Mouse (Mus musculus) myocyte (in vitro differentiated cells): ENCODE measurements around the gene Olfr799.

ENCODE experiments used
- E2F4 ChIP-seq: IDR thresholded peaks from one replicate; pipeline ENCODE4 v1.6.1; 2011; ENCODE audit warnings: mild to moderate bottlenecking, control low read depth, moderate library complexity; ENCODE audit not compliant: insufficient read depth
- MAX ChIP-seq: IDR thresholded peaks from one replicate; pipeline ENCODE4 v1.6.1; 2011; ENCODE audit warnings: low read depth, mild to moderate bottlenecking, control low read depth
- MYOD1 ChIP-seq, 3 experiments: IDR thresholded peaks; one replicate each; pipeline ENCODE4 v1.6.1; 2011; ENCODE audit warnings: control low read depth in 2 of 3, low read depth in 2 of 3, mild to moderate bottlenecking in 2 of 3, moderate library complexity in 1 of 3; ENCODE audit not compliant: insufficient read length in 2 of 3, control insufficient read depth in 1 of 3
- POLR2A ChIP-seq: IDR thresholded peaks from one replicate; pipeline ENCODE4 v1.6.1; 2011; ENCODE audit warnings: low read depth, mild to moderate bottlenecking, control low read depth, moderate library complexity; ENCODE audit not compliant: insufficient read length
- POLR2AphosphoS2 ChIP-seq: IDR thresholded peaks from one replicate; pipeline ENCODE4 v1.6.1; 2011; ENCODE audit warnings: low read depth, control low read depth; ENCODE audit not compliant: insufficient read length
- TCF12 ChIP-seq: IDR thresholded peaks from one replicate; pipeline ENCODE4 v1.6.1; 2011; ENCODE audit warnings: mild to moderate bottlenecking, control low read depth; ENCODE audit not compliant: poor library complexity, insufficient read depth, severe bottlenecking
- TCF3 ChIP-seq: IDR thresholded peaks from one replicate; pipeline ENCODE4 v1.6.1; 2011; ENCODE audit warnings: low read depth, control low read depth; ENCODE audit not compliant: insufficient read length
- USF1 ChIP-seq: IDR thresholded peaks from one replicate; pipeline ENCODE4 v1.6.1; 2011; ENCODE audit warnings: low read depth, mild to moderate bottlenecking, control low read depth, moderate library complexity

DNA sequence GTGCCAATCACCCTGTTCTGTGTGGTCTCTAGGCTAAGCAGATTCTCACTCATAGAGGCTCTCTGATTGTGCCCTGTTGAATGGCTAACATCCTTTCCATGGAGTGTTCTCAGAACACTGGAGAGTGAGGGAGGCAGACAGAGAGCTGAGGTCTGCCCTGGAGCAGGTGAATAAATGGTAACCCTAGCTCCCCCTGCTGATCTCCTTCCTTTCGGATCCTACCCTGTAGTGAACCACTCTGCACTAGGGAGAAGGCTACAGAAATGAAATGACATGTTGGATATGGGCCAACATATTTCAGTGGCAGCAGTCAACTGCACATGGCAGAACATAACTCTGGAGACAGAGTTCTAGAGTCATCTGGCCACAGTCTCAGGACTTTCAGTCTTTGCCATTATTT, 15.6 kb upstream of the Olfr799 start:
- no peak for TF ChIP-seq POLR2AphosphoS2
- no peak for TF ChIP-seq E2F4
- no peak for TF ChIP-seq USF1
- TF ChIP-seq POLR2A, result no peak
- no peak for TF ChIP-seq MAX
- TF ChIP-seq TCF12, result no peak
- TF ChIP-seq TCF3, result no peak
- TF ChIP-seq MYOD1 (IDR thresholded peaks at IDR 0.05; ENCODE audit: control insufficient read depth in 1 of 3, insufficient read length in 2 of 3, low read depth in 2 of 3), result no peak
